Mouse (Mus musculus) E14TG2a.4 (cell line): Measurements from ENCODE around the gene Cog1.

Source experiments
- H3K27me3 ChIP-seq: 2 replicates; pipeline ENCODE4 v1.6.1; 2014; ENCODE audit warnings: low read length, control low read depth; ENCODE audit not compliant: insufficient read depth
- H3K36me3 ChIP-seq: 2 replicates; pipeline ENCODE4 v1.6.1; 2014; ENCODE audit warnings: low read length, control low read depth; ENCODE audit not compliant: insufficient read depth
- H3K4me1 ChIP-seq: replicated peaks from 2 replicates; pipeline ENCODE4 v1.6.1; 2014; ENCODE audit warnings: low read depth, low read length, control low read depth
- H3K4me3 ChIP-seq: replicated peaks from 2 replicates; pipeline ENCODE4 v1.5.1; 2014; ENCODE audit warnings: mild to moderate bottlenecking, low read length
- H3K9me3 ChIP-seq: 2 replicates; pipeline ENCODE4 v1.6.1; 2014; ENCODE audit warnings: low read length, control low read depth
- CTCF ChIP-seq: conservative IDR thresholded peaks from 2 replicates; pipeline ENCODE4 v1.5.1; 2014; ENCODE audit warnings: low read length
- NANOG ChIP-seq: IDR thresholded peaks from 2 replicates; pipeline ENCODE4 v1.6.1; 2014; ENCODE audit warnings: borderline replicate concordance, low read length, mixed read lengths
- POU5F1 ChIP-seq: IDR thresholded peaks from 2 replicates; pipeline ENCODE4 v1.6.1; 2014; ENCODE audit warnings: low read length, borderline replicate concordance

The Cog1 gene

GRCm38 (mm10) chr11:113638680-113639079 lies 10.3 kb upstream of the Cog1 start:
- Histone ChIP-seq H3K4me1 (no peaks in the 10 kb centered on the region), H3K27me3 (0 out of 2 replicates have a peak, but pooled peaks cover 3% of the 10 kb centered on the region), H3K4me3 (no peak overlapping the region), H3K36me3 (no peaks in the 10 kb centered on the region), H3K9me3 (peaks cover 66% of the 10 kb centered on the region)
- TF ChIP-seq POU5F1 (no peak), CTCF (no peak), NANOG (no peak)

GRCm38 (mm10) chr11:113645181-113645580 lies 3.8 kb upstream of the Cog1 start:
- no peak overlapping the region for H3K4me3 ChIP-seq
- H3K36me3 ChIP-seq, result no peaks in the 10 kb centered on the region
- 0 out of 2 replicates have a peak, but pooled peaks cover 3% of the 10 kb centered on the region for H3K27me3 ChIP-seq
- peaks cover 8% of the 10 kb centered on the region; the same call in 1 of the 2 replicates for H3K9me3 ChIP-seq
- TF ChIP-seq POU5F1 (no peak), CTCF (peak; percentile 36), NANOG (no peak)
- peaks cover 24% of the 10 kb centered on the region for H3K4me1 ChIP-seq

GRCm38 (mm10) chr11:113648152-113648551 lies 817 bp upstream of the Cog1 start:
- H3K4me3 ChIP-seq, result peak overlapping the region; percentile 96
- H3K4me1 ChIP-seq, result peaks cover 48% of the 10 kb centered on the region
- H3K27me3 ChIP-seq, result 0 out of 2 replicates have a peak, but pooled peaks cover 3% of the 10 kb centered on the region
- H3K9me3 ChIP-seq, result no peaks in the 10 kb centered on the region
- TF ChIP-seq POU5F1, result no peak
- peak; percentile 94 for TF ChIP-seq CTCF
- peaks cover 13% of the 10 kb centered on the region for H3K36me3 ChIP-seq

- peaks cover 27% of the 10 kb centered on the region for H3K36me3 ChIP-seq
- TF ChIP-seq NANOG (no peak), CTCF (no peak), POU5F1 (no peak)
- no peaks in the 10 kb centered on the region for H3K9me3 ChIP-seq
- peak within 1 kb of the TSS; percentile 96 for H3K4me3 ChIP-seq
- H3K4me1 ChIP-seq, result peaks cover 48% of the 10 kb centered on the region
- H3K27me3 ChIP-seq, result no peaks in the 10 kb centered on the region
These were observed 613 bp downstream of the Cog1 start, which contains the start of gene Slc39a11 for GRCm38 (mm10) chr11:113649353-113650210. Slc39a11 (minus strand) TSS chr11:113650079.

- H3K4me1 ChIP-seq, result peaks cover 51% of the 10 kb centered on the region
- TF ChIP-seq NANOG (no peak), CTCF (no peak), POU5F1 (no peak)
- H3K36me3 ChIP-seq, result peaks cover 45% of the 10 kb centered on the region
- peak overlapping the region; percentile 96 for H3K4me3 ChIP-seq
- H3K9me3 ChIP-seq, result no peaks in the 10 kb centered on the region
- H3K27me3 ChIP-seq, result no peaks in the 10 kb centered on the region
These were observed 2.4 kb downstream of the Cog1 start for GRCm38 (mm10) chr11:113651206-113651906.

- H3K27me3 ChIP-seq, result no peaks in the 10 kb centered on the region
- peaks cover 50% of the 10 kb centered on the region for H3K36me3 ChIP-seq
- no peak for TF ChIP-seq NANOG
- TF ChIP-seq POU5F1, result no peak
- peak; percentile 54 for TF ChIP-seq CTCF
- H3K9me3 ChIP-seq, result no peaks in the 10 kb centered on the region
- peaks cover 56% of the 10 kb centered on the region for H3K4me1 ChIP-seq
- H3K4me3 ChIP-seq, result peak overlapping the region; percentile 96
These were observed 2.9 kb downstream of the Cog1 start for GRCm38 (mm10) chr11:113651907-113652273.

- TF ChIP-seq NANOG (no peak), CTCF (no peak), POU5F1 (no peak)
- H3K9me3 ChIP-seq, result no peaks in the 10 kb centered on the region
These were observed 3.5 kb downstream of the Cog1 start for GRCm38 (mm10) chr11:113652516-113652915.

GRCm38 (mm10) chr11:113654105-113654504 lies 5.1 kb downstream of the Cog1 start:
- peaks cover 58% of the 10 kb centered on the region for H3K4me1 ChIP-seq
- no peaks in the 10 kb centered on the region for H3K27me3 ChIP-seq
- no peaks in the 10 kb centered on the region for H3K9me3 ChIP-seq
- H3K4me3 ChIP-seq, result no peak overlapping the region
- TF ChIP-seq POU5F1 (no peak), CTCF (no peak), NANOG (no peak)
- peaks cover 71% of the 10 kb centered on the region for H3K36me3 ChIP-seq

More at GRCm38 (mm10) chr11:113652516-113652915, 3.5 kb downstream of the Cog1 start:
- Histone ChIP-seq H3K27me3 (no peaks in the 10 kb centered on the region), H3K36me3 (peaks cover 57% of the 10 kb centered on the region), H3K4me3 (no peak overlapping the region), H3K4me1 (peaks cover 59% of the 10 kb centered on the region)
